Mouse (Mus musculus): ENCODE data around the gene Lrig3.
A peak's percentile ranks its signal among the peaks of the same experiment; 100 is the strongest.

DNA sequence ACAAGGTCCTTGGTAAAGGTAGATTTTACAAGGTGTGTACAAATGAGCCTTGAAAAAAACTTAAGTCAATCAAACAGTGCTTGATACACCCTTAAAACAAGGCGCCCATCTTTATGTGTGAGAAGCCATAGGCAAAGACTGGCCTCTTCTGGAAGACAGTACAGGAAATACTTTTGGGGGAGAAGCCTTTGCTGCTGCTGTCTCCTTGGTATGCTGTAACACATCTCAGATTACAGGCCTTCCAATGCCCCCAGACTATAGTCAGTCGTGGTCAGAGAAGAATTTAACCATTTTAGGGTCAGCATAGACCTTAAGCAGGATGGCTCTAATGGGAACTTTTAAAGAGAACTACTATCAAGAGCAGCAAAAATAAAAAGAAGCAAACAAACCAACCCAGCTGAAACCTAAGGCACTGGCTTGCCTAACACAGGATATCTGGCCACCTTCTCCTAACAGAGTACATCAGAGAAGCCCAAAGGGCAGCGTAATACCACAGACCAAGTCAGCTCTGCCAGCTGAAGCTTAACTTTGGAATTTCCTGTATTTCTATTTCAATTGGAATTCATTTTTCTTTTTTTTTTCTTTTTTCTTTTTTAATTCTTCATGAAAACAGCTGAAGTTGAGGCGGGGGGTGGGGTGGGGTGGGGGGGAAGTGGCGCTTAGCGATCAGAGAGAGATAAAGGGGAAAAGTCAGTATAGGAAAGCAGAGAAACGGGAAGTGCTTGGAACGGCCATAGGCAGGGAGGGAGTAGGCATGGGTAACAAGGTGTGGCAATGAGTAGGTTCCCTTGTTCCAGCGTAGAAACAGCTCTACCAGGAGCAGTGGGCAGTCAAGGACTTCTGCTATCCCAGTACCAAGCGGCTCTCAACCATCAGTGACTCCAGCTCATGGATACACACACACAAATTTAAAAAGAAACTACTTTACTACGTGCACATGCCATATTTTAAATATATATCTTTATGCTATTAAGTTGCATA lies 28.2 kb upstream of the Lrig3 start:
- 0 out of 2 replicates have a peak, but pooled peaks have one; percentile 15 for TF ChIP-seq CEBPB (IDR thresholded peaks at IDR 0.05; ENCODE audit: insufficient read depth, poor library complexity, severe bottlenecking)
- no peak for TF ChIP-seq USF1 (IDR thresholded peaks at IDR 0.05; ENCODE audit: low read depth)
- TF ChIP-seq POLR2A (IDR thresholded peaks at IDR 0.05; ENCODE audit: insufficient read length, low read depth): no peak
- no peak for TF ChIP-seq MAX (IDR thresholded peaks at IDR 0.05; ENCODE audit: low read depth)
- TF ChIP-seq E2F4 (IDR thresholded peaks at IDR 0.05; ENCODE audit: insufficient read depth): no peak

Measured in myocyte (in vitro differentiated cells).